Mouse (Mus musculus) midbrain, embryonic 10.5 days (tissue): ENCODE results near the gene Anxa2. TPM values are rescaled to one million over a fixed set of nuclear protein-coding genes. Genes with fewer than 3 reads are reported as not detected.

ENCODE experiments used
- DNase-seq: peaks from one replicate; pipeline ENCODE4 v3.0.0-alpha.2; 2017; ENCODE audit warnings: low spot score
- H3K27ac ChIP-seq: fragments of 300-500 bp; sonication (generic); replicated peaks from 2 replicates; pipeline ENCODE4 v1.5.1; 2016; ENCODE audit warnings: mild to moderate bottlenecking
- H3K27me3 ChIP-seq: fragments of 300-500 bp; sonication (generic); 2 replicates; pipeline ENCODE4 v1.6.1; 2016; ENCODE audit warnings: low read depth, mild to moderate bottlenecking; ENCODE audit not compliant: poor library complexity, severe bottlenecking
- H3K36me3 ChIP-seq: fragments of 300-500 bp; sonication (generic); 2 replicates; pipeline ENCODE4 v1.6.1; 2016; ENCODE audit warnings: mild to moderate bottlenecking, moderate library complexity
- H3K4me1 ChIP-seq: fragments of 300-500 bp; sonication (generic); 2 replicates; pipeline ENCODE4 v1.6.1; 2016
- H3K4me3 ChIP-seq: fragments of 300-500 bp; sonication (generic); 2 replicates; pipeline ENCODE4 v1.5.1; 2016; ENCODE audit warnings: mild to moderate bottlenecking, moderate library complexity
- H3K9me3 ChIP-seq: fragments of 300-500 bp; sonication (generic); replicated peaks from 2 replicates; pipeline ENCODE4 v1.6.1; 2016; ENCODE audit warnings: mild to moderate bottlenecking
- WGBS: fragments of 180-500 bp; shearing (Covaris S2); methylation state at CpG from one replicate; pipeline ENCODE4 v1.1.7; 2016; 5-methylcytosine and 5-hydroxymethylcytosine counted together
- microRNA-seq: library from miRNA; unstranded; fragments of <30 nt; microRNA quantifications from one replicate; pipeline ENCODE4, GENCODE M21; 2017
- polyA plus RNA-seq: library from polyadenylated mRNA; unstranded; fragments of >200 nt; fragmentation: Nextera tagmentation; extraction: Ambion mirVana; gene quantifications from 2 replicates; pipeline ENCODE4 v1.2.1, GENCODE M21; 2016

Anxa2 gene
- polyA plus RNA-seq, 1 experiment from 2014 or later: 133 TPM

- peaks cover 19% of the 10 kb centered on the region for H3K4me1 ChIP-seq
- WGBS: 95% methylated on average over 6 of the region's 6 CpGs
These were observed 39.4 kb downstream of the Anxa2 start for GRCm38 (mm10) chr9:69492809-69493208.

GRCm38 (mm10) chr9:69502504-69502903, 49.1 kb downstream of the Anxa2 start:
- no peaks in the 10 kb centered on the region for H3K9me3 ChIP-seq
- 32% methylated on average over 6 of the region's 6 CpGs for WGBS

More at GRCm38 (mm10) chr9:69492809-69493208, 39.4 kb downstream of the Anxa2 start:
- H3K27me3 ChIP-seq: no peaks in the 10 kb centered on the region
- DNase-seq: no peak
- peaks cover 7% of the 10 kb centered on the region for H3K9me3 ChIP-seq
- no peak overlapping the region for H3K27ac ChIP-seq
- no peaks in the 10 kb centered on the region for H3K36me3 ChIP-seq
- H3K4me3 ChIP-seq: no peak overlapping the region

GRCm38 (mm10) chr9:69505611-69506010, 52.2 kb downstream of the Anxa2 start:
- Histone ChIP-seq H3K27me3 (peaks cover 20% of the 10 kb centered on the region), H3K4me3 (no peak overlapping the region), H3K9me3 (no peaks in the 10 kb centered on the region), H3K4me1 (peaks cover 20% of the 10 kb centered on the region), H3K36me3 (no peaks in the 10 kb centered on the region), H3K27ac (no peak overlapping the region)
- 19% methylated on average over 7 of the region's 7 CpGs for WGBS
- no peak for DNase-seq

More at GRCm38 (mm10) chr9:69502504-69502903, 49.1 kb downstream of the Anxa2 start:
- peaks cover 15% of the 10 kb centered on the region for H3K4me1 ChIP-seq
- no peaks in the 10 kb centered on the region for H3K36me3 ChIP-seq
- H3K27me3 ChIP-seq: peaks cover 14% of the 10 kb centered on the region
- H3K4me3 ChIP-seq: no peak overlapping the region
- DNase-seq: peak; percentile 67
- no peak overlapping the region for H3K27ac ChIP-seq

- Histone ChIP-seq H3K4me1 (peaks cover 31% of the 10 kb centered on the region), H3K36me3 (no peaks in the 10 kb centered on the region), H3K27ac (peak overlapping the region; percentile 57), H3K9me3 (no peaks in the 10 kb centered on the region), H3K4me3 (no peak overlapping the region), H3K27me3 (peaks cover 20% of the 10 kb centered on the region)
- no peak for DNase-seq
- WGBS: 47% methylated on average over 11 of the region's 11 CpGs
These were observed 53.8 kb downstream of the Anxa2 start for GRCm38 (mm10) chr9:69507206-69507605.

GRCm38 (mm10) chr9:69508016-69508415, 54.6 kb downstream of the Anxa2 start:
- no peak for DNase-seq
- 79% methylated on average over 8 of the region's 8 CpGs for WGBS
- H3K4me3 ChIP-seq: no peak overlapping the region
- H3K27me3 ChIP-seq: peaks cover 26% of the 10 kb centered on the region
- no peaks in the 10 kb centered on the region for H3K9me3 ChIP-seq
- H3K27ac ChIP-seq: no peak overlapping the region
- peaks cover 39% of the 10 kb centered on the region for H3K4me1 ChIP-seq
- H3K36me3 ChIP-seq: no peaks in the 10 kb centered on the region

GRCm38 (mm10) chr9:69511881-69512590, 58.6 kb downstream of the Anxa2 start:
- Histone ChIP-seq H3K27me3 (peaks cover 25% of the 10 kb centered on the region), H3K36me3 (no peaks in the 10 kb centered on the region), H3K4me1 (peaks cover 42% of the 10 kb centered on the region), H3K9me3 (no peaks in the 10 kb centered on the region), H3K27ac (peak overlapping the region; percentile 38; the same call in 1 of the 2 replicates), H3K4me3 (no peak overlapping the region)
- 17% methylated on average over 11 of the region's 11 CpGs for WGBS
- no peak for DNase-seq

GRCm38 (mm10) chr9:69512726-69513125, 59.3 kb downstream of the Anxa2 start:
- 74% methylated on average over 1 of the region's 1 CpGs for WGBS
- no peaks in the 10 kb centered on the region for H3K9me3 ChIP-seq
- peaks cover 35% of the 10 kb centered on the region for H3K4me1 ChIP-seq
- H3K36me3 ChIP-seq: no peaks in the 10 kb centered on the region
- H3K27me3 ChIP-seq: peaks cover 20% of the 10 kb centered on the region
- no peak overlapping the region for H3K4me3 ChIP-seq
- peak overlapping the region; percentile 38; the same call in 1 of the 2 replicates for H3K27ac ChIP-seq
- DNase-seq: no peak

GRCm38 (mm10) chr9:69514206-69514605, 60.8 kb downstream of the Anxa2 start:
- no peaks in the 10 kb centered on the region for H3K36me3 ChIP-seq
- H3K27ac ChIP-seq: no peak overlapping the region; the same call in 1 of the 2 replicates
- H3K4me3 ChIP-seq: no peak overlapping the region
- peaks cover 32% of the 10 kb centered on the region for H3K4me1 ChIP-seq
- DNase-seq: no peak
- WGBS: 74% methylated on average over 8 of the region's 8 CpGs
- H3K9me3 ChIP-seq: no peaks in the 10 kb centered on the region
- peaks cover 15% of the 10 kb centered on the region for H3K27me3 ChIP-seq

GRCm38 (mm10) chr9:69515416-69515815, 62.0 kb downstream of the Anxa2 start:
- peaks cover 32% of the 10 kb centered on the region for H3K4me1 ChIP-seq
- 91% methylated on average over 7 of the region's 7 CpGs for WGBS
- DNase-seq: no peak
- peaks cover 15% of the 10 kb centered on the region for H3K27me3 ChIP-seq
- H3K9me3 ChIP-seq: no peaks in the 10 kb centered on the region
- H3K36me3 ChIP-seq: no peaks in the 10 kb centered on the region
- no peak overlapping the region for H3K27ac ChIP-seq
- H3K4me3 ChIP-seq: no peak overlapping the region

GRCm38 (mm10) chr9:69517387-69518035, 64.1 kb downstream of the Anxa2 start:
- Histone ChIP-seq H3K27me3 (peaks cover 14% of the 10 kb centered on the region), H3K36me3 (no peaks in the 10 kb centered on the region)

More at GRCm38 (mm10) chr9:69517387-69518035, 64.1 kb downstream of the Anxa2 start:
- DNase-seq: no peak
- Histone ChIP-seq H3K9me3 (no peaks in the 10 kb centered on the region), H3K4me1 (peaks cover 18% of the 10 kb centered on the region), H3K4me3 (no peak overlapping the region), H3K27ac (no peak overlapping the region)
- WGBS: 89% methylated on average over 20 of the region's 20 CpGs

Small RNAs within 50 kb of the gene (microRNA-seq; reads per million reads assigned to microRNA genes)
- 1.2 reads per million for gene Mir3109

Other genes starting within 250 kb of the Anxa2 start
- 21.9 and 23.2 TPM in 2 replicates for gene Ice2, start 55.7 kb upstream of the Anxa2 start, polyA plus RNA-seq